Mouse (Mus musculus) limb, embryonic 12.5 days (tissue): ENCODE data around the gene Nkd1. TPM values are rescaled to one million over a fixed set of nuclear protein-coding genes. Genes with fewer than 3 reads are reported as not detected.

Experiments
- ATAC-seq: fragments of 200-750 bp; cut with Nextera tagmentation; 2 replicates; pipeline ENCODE4 v1.8.0; 2017; ENCODE audit warnings: low read depth, moderate TSS enrichment; ENCODE audit not compliant: insufficient number of reproducible peaks, insufficient read depth, low FRiP score, low TSS enrichment
- H3K27ac ChIP-seq: fragments of 300-500 bp; sonication (generic); 2 replicates; pipeline ENCODE4 v1.5.1; 2016; ENCODE audit warnings: mild to moderate bottlenecking, moderate library complexity
- H3K27me3 ChIP-seq: fragments of 300-500 bp; sonication (generic); 2 replicates; pipeline ENCODE4 v1.6.1; 2016; ENCODE audit warnings: mild to moderate bottlenecking, moderate library complexity
- H3K36me3 ChIP-seq: fragments of 300-500 bp; sonication (generic); 2 replicates; pipeline ENCODE4 v1.6.1; 2016; ENCODE audit warnings: mild to moderate bottlenecking, moderate library complexity
- H3K4me1 ChIP-seq: fragments of 300-500 bp; sonication (generic); replicated peaks from 2 replicates; pipeline ENCODE4 v1.6.1; 2016
- H3K4me2 ChIP-seq: fragments of 300-500 bp; sonication (generic); 2 replicates; pipeline ENCODE4 v1.6.1; 2016; ENCODE audit warnings: mild to moderate bottlenecking, moderate library complexity
- H3K4me3 ChIP-seq: fragments of 300-500 bp; sonication (generic); replicated peaks from 2 replicates; pipeline ENCODE4 v1.5.1; 2016; ENCODE audit warnings: mild to moderate bottlenecking
- H3K9ac ChIP-seq: fragments of 300-500 bp; sonication (generic); replicated peaks from 2 replicates; pipeline ENCODE4 v1.6.1; 2016; ENCODE audit warnings: mild to moderate bottlenecking, moderate library complexity
- H3K9me3 ChIP-seq: fragments of 300-500 bp; sonication (generic); 2 replicates; pipeline ENCODE4 v1.6.1; 2016; ENCODE audit warnings: mild to moderate bottlenecking, moderate library complexity
- WGBS: fragments of 180-500 bp; shearing (Covaris S2); methylation state at CpG from one replicate; pipeline ENCODE4 v1.1.7; 2016; 5-methylcytosine and 5-hydroxymethylcytosine counted together
- polyA plus RNA-seq: library from polyadenylated mRNA; unstranded; fragments of >200 nt; fragmentation: Nextera tagmentation; extraction: Ambion mirVana; gene quantifications from 2 replicates; pipeline ENCODE4 v1.2.1, GENCODE M21; 2016

Nkd1 gene
- 64.0 and 72.1 TPM in 2 replicates for polyA plus RNA-seq

DNA sequence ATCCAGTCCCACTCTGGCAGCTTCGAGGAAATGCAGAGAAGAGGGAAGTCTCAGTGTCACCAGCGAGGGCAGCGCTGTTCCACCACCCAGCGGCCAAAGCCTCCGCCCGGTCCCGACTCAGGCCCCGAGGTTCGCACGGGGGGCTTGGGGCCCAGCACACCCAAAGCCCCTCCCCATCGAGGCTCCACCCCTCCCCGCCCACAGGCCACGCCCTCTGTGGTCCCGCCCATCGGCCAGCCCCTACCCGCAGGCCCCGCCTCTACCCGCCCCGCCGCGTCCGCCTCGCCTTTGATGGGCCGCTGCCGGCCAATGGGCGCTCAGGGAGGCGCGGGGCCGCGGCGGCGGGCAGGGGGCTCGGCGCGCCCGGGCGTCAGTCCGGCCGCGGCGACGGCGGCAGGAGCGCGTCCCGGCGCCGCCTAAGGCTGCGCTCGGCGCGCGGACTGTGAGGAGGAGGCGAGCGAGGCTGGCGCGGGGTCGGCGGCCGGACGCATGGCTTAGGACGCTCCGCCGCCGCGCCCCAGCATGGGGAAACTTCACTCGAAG is at the start of gene Nkd1:
Gene Nkd1, plus strand, starts transcription at position 370 of the 543 bp plus-strand sequence.
- Histone ChIP-seq H3K9me3 (no peaks in the 10 kb centered on the region), H3K4me2 (peak within 1 kb of the TSS; percentile 89), H3K9ac (peak within 1 kb of the TSS; percentile 85), H3K4me1 (peaks cover 57% of the 10 kb centered on the region), H3K36me3 (no peaks in the 10 kb centered on the region), H3K27ac (peak within 1 kb of the TSS; percentile 85), H3K4me3 (peak within 1 kb of the TSS; percentile 87), H3K27me3 (peaks cover 17% of the 10 kb centered on the region)
- peak; percentile 79 for ATAC-seq
- WGBS = under 1% methylated on average over 44 of the region's 67 CpGs

GRCm38 (mm10) chr8:88481290-88481689 is 39.9 kb upstream of the Nkd1 start:
- Histone ChIP-seq H3K4me3 (no peak overlapping the region), H3K9ac (no peak overlapping the region), H3K4me1 (no peaks in the 10 kb centered on the region), H3K27me3 (no peaks in the 10 kb centered on the region), H3K27ac (no peak overlapping the region), H3K4me2 (no peak overlapping the region), H3K36me3 (no peaks in the 10 kb centered on the region), H3K9me3 (peaks cover 8% of the 10 kb centered on the region; the same call in 1 of the 2 replicates)
- no peak for ATAC-seq
- WGBS = 94% methylated on average over 4 of the region's 4 CpGs

DNA sequence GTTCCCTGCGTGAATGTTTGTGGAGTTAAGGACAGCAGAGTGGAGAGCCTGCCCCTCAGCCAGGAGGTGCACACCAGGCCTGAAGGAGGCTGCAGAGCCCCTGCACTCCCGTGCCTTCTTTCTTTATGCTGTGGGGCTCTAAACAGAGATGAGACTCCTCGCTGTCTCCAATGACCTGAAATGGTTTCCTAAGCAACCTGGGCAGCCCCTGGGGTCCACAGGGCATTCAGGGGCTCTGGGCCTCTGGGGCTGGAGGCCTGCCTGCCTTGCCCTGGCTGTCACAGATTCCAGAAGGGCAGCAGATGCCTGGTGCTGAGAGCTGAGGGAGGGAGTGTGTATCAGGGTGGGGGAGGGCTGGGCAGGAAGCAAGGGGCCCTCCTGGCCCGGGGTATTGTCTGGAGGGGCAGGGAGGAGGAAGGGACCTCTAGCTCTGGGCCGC is 32.7 kb upstream of the Nkd1 start:
- Histone ChIP-seq H3K36me3 (no peaks in the 10 kb centered on the region), H3K27ac (peak overlapping the region; percentile 59), H3K9ac (no peak overlapping the region), H3K4me2 (no peak overlapping the region), H3K4me1 (peaks cover 11% of the 10 kb centered on the region), H3K4me3 (no peak overlapping the region), H3K9me3 (peaks cover 8% of the 10 kb centered on the region; the same call in 1 of the 2 replicates), H3K27me3 (no peaks in the 10 kb centered on the region)
- 9% methylated on average over 5 of the region's 5 CpGs for WGBS
- ATAC-seq = no peak

- Histone ChIP-seq H3K27ac (no peak overlapping the region), H3K4me1 (peaks cover 7% of the 10 kb centered on the region; the same call in 1 of the 2 replicates), H3K36me3 (no peaks in the 10 kb centered on the region), H3K9me3 (no peaks in the 10 kb centered on the region), H3K4me3 (no peak overlapping the region), H3K4me2 (no peak overlapping the region), H3K27me3 (no peaks in the 10 kb centered on the region), H3K9ac (no peak overlapping the region)
- WGBS = 84% methylated on average over 2 of the region's 2 CpGs
- ATAC-seq = no peak
Observed at GRCm38 (mm10) chr8:88494076-88494475, 27.1 kb upstream of the Nkd1 start.

DNA sequence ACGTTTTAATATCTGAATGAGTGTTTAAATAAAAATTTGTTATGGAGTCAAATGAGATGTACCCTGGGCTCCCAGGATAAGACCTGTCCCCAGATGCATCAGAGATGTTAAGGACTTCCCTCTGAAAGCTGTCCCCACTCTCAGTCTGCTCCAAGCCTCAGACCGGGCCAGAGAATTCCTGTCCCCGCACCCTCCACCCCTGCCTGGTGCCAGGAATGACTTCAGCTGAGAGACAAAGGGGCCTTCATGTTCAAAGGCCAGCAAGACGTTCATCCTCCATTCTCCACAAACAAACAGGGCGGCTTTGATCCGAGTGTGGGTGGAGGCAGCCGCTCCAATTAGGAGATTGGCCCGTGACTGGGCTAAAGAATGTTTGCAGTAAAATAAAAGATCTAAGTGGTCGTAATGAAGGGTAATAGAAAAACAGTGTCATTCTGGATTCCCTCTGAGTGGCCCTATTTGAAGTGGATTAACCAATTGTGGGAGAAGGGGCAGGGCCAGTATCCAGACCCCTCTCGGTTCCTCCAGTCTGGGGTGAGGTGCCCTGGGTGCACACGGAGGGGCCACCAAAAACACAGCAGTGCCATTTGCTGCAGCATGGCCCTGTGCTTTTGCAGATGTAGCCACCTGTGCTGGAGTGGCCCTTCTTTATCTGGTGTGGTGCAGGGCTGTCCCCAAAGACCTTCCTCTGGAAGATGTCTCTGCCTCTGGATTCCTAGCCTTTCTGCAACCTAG is 25.9 kb upstream of the Nkd1 start:
- no peaks in the 10 kb centered on the region for H3K9me3 ChIP-seq
- no peak overlapping the region for H3K4me2 ChIP-seq
- H3K9ac ChIP-seq = no peak overlapping the region
- H3K4me1 ChIP-seq = peaks cover 7% of the 10 kb centered on the region; the same call in 1 of the 2 replicates
- H3K27ac ChIP-seq = no peak overlapping the region
- no peak overlapping the region for H3K4me3 ChIP-seq
- ATAC-seq = no peak
- H3K36me3 ChIP-seq = no peaks in the 10 kb centered on the region
- H3K27me3 ChIP-seq = no peaks in the 10 kb centered on the region
- WGBS = 12% methylated on average over 11 of the region's 11 CpGs

DNA sequence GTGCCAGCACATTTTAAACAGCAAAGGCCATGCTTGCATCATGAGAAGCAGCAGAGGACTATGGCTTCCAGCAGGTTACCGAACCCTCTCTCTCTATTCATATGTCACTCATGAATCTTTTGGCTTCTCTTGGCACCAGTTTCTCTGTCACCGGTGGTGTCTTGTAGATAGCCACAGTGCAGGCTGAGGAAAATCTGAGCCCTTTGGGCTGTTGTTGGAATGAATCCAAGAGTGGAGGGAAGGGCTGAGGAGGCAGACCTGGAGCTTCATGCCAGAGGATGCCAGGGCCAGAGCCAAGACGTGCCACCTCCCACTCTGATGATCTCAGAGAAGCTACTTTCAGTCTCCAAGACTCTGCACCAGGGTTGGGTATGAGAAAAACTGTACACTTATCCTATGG is 19.0 kb upstream of the Nkd1 start:
- Histone ChIP-seq H3K4me3 (no peak overlapping the region), H3K9ac (no peak overlapping the region), H3K36me3 (no peaks in the 10 kb centered on the region), H3K4me2 (no peak overlapping the region), H3K9me3 (no peaks in the 10 kb centered on the region), H3K27ac (no peak overlapping the region), H3K27me3 (0 out of 2 replicates have a peak, but pooled peaks cover 4% of the 10 kb centered on the region), H3K4me1 (no peaks in the 10 kb centered on the region)
- WGBS = 88% methylated on average over 3 of the region's 3 CpGs
- no peak for ATAC-seq

DNA sequence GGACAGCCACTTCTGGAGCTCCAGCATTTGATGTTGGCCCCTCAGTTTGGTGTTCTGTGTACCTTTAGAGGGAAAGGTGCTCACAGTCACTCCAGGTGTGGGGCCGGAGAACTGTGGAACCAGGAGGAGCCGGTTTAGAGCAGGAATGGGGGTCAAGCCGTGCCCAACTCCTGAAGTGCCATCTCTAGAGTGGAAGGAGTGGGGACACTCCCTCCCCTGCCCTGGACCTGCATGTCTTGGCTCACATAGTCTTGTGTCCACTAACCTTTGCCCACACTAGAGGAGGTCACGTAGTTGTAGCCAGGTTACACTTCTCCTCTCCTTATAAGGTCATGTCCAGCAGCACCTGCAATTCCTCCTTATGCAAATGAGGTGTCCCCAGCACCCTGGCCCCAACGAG is 14.2 kb upstream of the Nkd1 start:
- Histone ChIP-seq H3K27ac (no peak overlapping the region), H3K9ac (no peak overlapping the region), H3K9me3 (no peaks in the 10 kb centered on the region), H3K4me3 (no peak overlapping the region), H3K4me1 (peaks cover under 1% of the 10 kb centered on the region), H3K36me3 (no peaks in the 10 kb centered on the region), H3K27me3 (peaks cover 20% of the 10 kb centered on the region), H3K4me2 (no peak overlapping the region)
- no peak for ATAC-seq
- WGBS = 78% methylated on average over 5 of the region's 5 CpGs

- Histone ChIP-seq H3K36me3 (no peaks in the 10 kb centered on the region), H3K27me3 (peaks cover 38% of the 10 kb centered on the region), H3K4me2 (no peak overlapping the region), H3K27ac (no peak overlapping the region), H3K4me3 (no peak overlapping the region), H3K9ac (no peak overlapping the region), H3K4me1 (peaks cover 10% of the 10 kb centered on the region), H3K9me3 (peaks cover 5% of the 10 kb centered on the region; the same call in 1 of the 2 replicates)
- ATAC-seq = no peak
- 91% methylated on average over 5 of the region's 5 CpGs for WGBS
Observed at GRCm38 (mm10) chr8:88511061-88511460, 10.1 kb upstream of the Nkd1 start.

- H3K9ac ChIP-seq = no peak overlapping the region
Observed at GRCm38 (mm10) chr8:88512094-88512794, 8.9 kb upstream of the Nkd1 start.

GRCm38 (mm10) chr8:88518047-88518446 is 3.1 kb upstream of the Nkd1 start:
- Histone ChIP-seq H3K36me3 (no peaks in the 10 kb centered on the region), H3K4me3 (no peak overlapping the region), H3K9ac (no peak overlapping the region), H3K9me3 (peaks cover 5% of the 10 kb centered on the region; the same call in 1 of the 2 replicates), H3K27me3 (peaks cover 25% of the 10 kb centered on the region), H3K4me2 (no peak overlapping the region), H3K27ac (no peak overlapping the region), H3K4me1 (peaks cover 27% of the 10 kb centered on the region)
- ATAC-seq = no peak
- WGBS = 37% methylated on average over 9 of the region's 9 CpGs

More at GRCm38 (mm10) chr8:88512094-88512794, 8.9 kb upstream of the Nkd1 start:
- 8% methylated on average over 15 of the region's 15 CpGs for WGBS
- Histone ChIP-seq H3K27ac (no peak overlapping the region), H3K4me2 (peak overlapping the region; percentile 30; the same call in 1 of the 2 replicates), H3K4me3 (no peak overlapping the region; the same call in 1 of the 2 replicates), H3K36me3 (no peaks in the 10 kb centered on the region), H3K9me3 (peaks cover 5% of the 10 kb centered on the region; the same call in 1 of the 2 replicates), H3K27me3 (peaks cover 39% of the 10 kb centered on the region), H3K4me1 (peaks cover 10% of the 10 kb centered on the region)
- ATAC-seq = peak; percentile 42; the same call in 1 of the 2 replicates

GRCm38 (mm10) chr8:88520381-88520780 is 773 bp upstream of the Nkd1 start:
- 6% methylated on average over 13 of the region's 13 CpGs for WGBS
- Histone ChIP-seq H3K36me3 (no peaks in the 10 kb centered on the region), H3K9ac (no peak overlapping the region), H3K4me1 (peaks cover 51% of the 10 kb centered on the region), H3K9me3 (peaks cover under 1% of the 10 kb centered on the region; the same call in 1 of the 2 replicates), H3K27me3 (peaks cover 17% of the 10 kb centered on the region), H3K4me2 (peak overlapping the region; percentile 89), H3K4me3 (0 out of 2 replicates have a peak overlapping the region, but pooled peaks have one; percentile 4), H3K27ac (no peak overlapping the region)
- no peak for ATAC-seq
